ENCODE assay signal across 9 mouse cellular contexts in the genomic region with DNA sequence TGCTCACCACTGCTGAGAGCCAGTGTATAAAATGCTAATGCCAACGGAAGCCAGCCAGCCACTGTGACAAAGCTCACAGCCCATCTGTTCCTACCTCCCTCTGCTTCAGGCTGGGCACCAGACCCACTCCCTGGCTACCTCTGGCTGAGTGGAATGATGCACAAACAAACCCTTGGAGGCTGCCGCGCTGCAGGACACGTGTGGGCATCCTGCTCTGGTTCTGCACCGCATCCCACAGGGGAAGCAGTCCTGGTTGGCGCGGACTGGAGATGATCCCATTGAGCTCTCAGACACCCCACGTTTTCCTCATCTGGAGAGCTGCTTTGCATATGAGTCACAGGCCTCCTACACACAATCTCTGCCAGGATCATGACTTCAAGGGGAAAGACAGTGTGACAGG.
DNase-seq lines count a peak whose midpoint lies in the region; ATAC-seq lines count a peak whose summit lies in the region.
"Had no signal": no experiment of that assay in that cellular context is flagged by ENCODE, and none has a peak within 500 bp of the region (broad histone marks: within the 10 kb centered on the region; RNA-seq: fewer than 3 reads in every experiment).

No protein-coding gene starts in this region.

- peak; percentile 7 for DNase-seq in ovary, adult 18-20 months (ENCODE audit: low spot score)
- DNase-seq in ovary, postnatal 36 days (ENCODE audit: low spot score): no peak
- peak; percentile 62 to 78 for DNase-seq in frontal cortex, postnatal 14 days (ENCODE audit: low spot score in 2 of 2)
- peak; percentile 83 to 90 for DNase-seq in left cerebral cortex, adult 18-20 months (ENCODE audit: low spot score in 2 of 2)
- no peak for DNase-seq in testis, postnatal 14 days (ENCODE audit: low spot score)
- no peak for DNase-seq in gastrocnemius, adult 18-20 months (ENCODE audit: low spot score)
- DNase-seq: cerebellum, adult 8-10 months; lung, embryonic 14.5 days had no signal

- ATAC-seq in megakaryocyte, adult 5-6 weeks (ENCODE audit: poor library complexity, severe bottlenecking): no peak

Comparison
In these comparisons a context has a peak if more than half of its experiments do, and no peak if none do; other contexts are left out.
1. DNase-seq: peak in ovary, adult 18-20 months (single experiment), frontal cortex, postnatal 14 days (2 of 2) and left cerebral cortex, adult 18-20 months (2 of 2); none in ovary, postnatal 36 days (single experiment), testis, postnatal 14 days (single experiment) and gastrocnemius, adult 18-20 months (single experiment).